Mouse (Mus musculus): ENCODE results near the gene Trio.

DNA sequence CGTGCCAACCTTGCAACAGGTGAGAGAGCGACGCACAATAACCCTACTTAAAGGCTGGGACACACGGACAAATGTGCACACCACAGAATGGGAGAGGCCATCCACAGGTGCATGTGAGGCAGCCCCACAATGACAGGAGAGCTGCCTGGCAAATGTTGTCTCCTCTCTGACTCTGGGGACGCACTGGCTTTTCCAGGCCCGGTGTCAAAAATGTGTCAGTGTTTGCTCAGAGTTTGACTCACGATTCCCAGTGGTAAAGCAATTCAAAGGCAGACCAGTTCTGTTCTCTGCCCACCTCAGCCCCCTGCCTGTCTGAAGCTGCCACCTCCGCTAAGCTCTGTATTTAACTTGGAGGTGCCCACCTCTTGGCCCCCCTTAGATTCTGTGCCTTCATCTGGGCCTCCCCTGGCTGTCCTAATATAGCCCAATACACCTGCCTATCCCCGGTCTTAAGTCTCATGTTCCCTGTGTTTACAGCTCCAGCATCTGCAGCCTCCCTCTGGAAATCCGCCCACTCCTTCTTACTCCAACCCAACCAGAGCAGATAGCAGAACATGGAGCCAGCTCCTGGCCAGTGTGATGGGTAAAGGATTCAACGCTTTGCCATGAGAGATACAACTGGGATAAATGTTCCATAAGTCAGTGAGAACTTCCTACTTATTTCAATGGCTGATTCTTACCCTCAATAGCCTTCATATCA, 83.3 kb downstream of the Trio start:
- no peak for TF ChIP-seq POLR2AphosphoS5 (IDR thresholded peaks at IDR 0.05; ENCODE audit: insufficient replicate concordance, low read depth, low read length)
- no peak for TF ChIP-seq CTCF (IDR thresholded peaks at IDR 0.05; ENCODE audit: low read depth, low read length)
- no peak for TF ChIP-seq GATA1 (IDR thresholded peaks at IDR 0.05; ENCODE audit: borderline replicate concordance, low read length)

Measured in G1E (cell line).